Comparison of ENCODE assay signal across 11 mouse cellular contexts in genomic region chr1:106603406-106603805, GRCm38 (mm10).
DNase-seq lines count a peak whose midpoint lies in the region; ATAC-seq lines count a peak whose summit lies in the region.
"Had no signal": no experiment of that assay in that cellular context is flagged by ENCODE, and none has a peak within 500 bp of the region (broad histone marks: within the 10 kb centered on the region; RNA-seq: fewer than 3 reads in every experiment).

No protein-coding gene starts in this region.

- peaks cover 26% of the 10 kb centered on the region for H3K4me1 ChIP-seq in heart, embryonic 12.5 days (replicated peaks)
- H3K4me1 ChIP-seq in midbrain, embryonic 10.5 days: peaks cover 13% of the 10 kb centered on the region
- H3K4me1 ChIP-seq in midbrain, embryonic 11.5 days (ENCODE audit: control insufficient read depth, insufficient read depth, low read length): peaks cover 2% of the 10 kb centered on the region; the same call in 1 of the 2 replicates
- peaks cover 14% of the 10 kb centered on the region for H3K4me1 ChIP-seq in intestine, embryonic 16.5 days (ENCODE audit: control insufficient read depth, insufficient read depth, low read length)
- H3K4me1 ChIP-seq in neural tube, embryonic 15.5 days: peaks cover 19% of the 10 kb centered on the region

- H3K4me2 ChIP-seq in heart, embryonic 12.5 days: peak overlapping the region; percentile 58
- H3K4me2 ChIP-seq in midbrain, embryonic 11.5 days: no peak overlapping the region
- H3K4me2 ChIP-seq in intestine, embryonic 16.5 days (ENCODE audit: low read depth, low read length): no peak overlapping the region
- H3K4me2 ChIP-seq in neural tube, embryonic 15.5 days: peak overlapping the region; percentile 3; the same call in 1 of the 2 replicates

- no peak overlapping the region for H3K4me3 ChIP-seq in heart, embryonic 12.5 days
- H3K4me3 ChIP-seq in midbrain, embryonic 10.5 days: no peak overlapping the region
- no peak overlapping the region for H3K4me3 ChIP-seq in midbrain, embryonic 11.5 days (ENCODE audit: low read depth, low read length)
- H3K4me3 ChIP-seq in intestine, embryonic 16.5 days (ENCODE audit: low read length): no peak overlapping the region
- no peak overlapping the region for H3K4me3 ChIP-seq in neural tube, embryonic 15.5 days (replicated peaks)
- H3K4me3 ChIP-seq: megakaryocyte, embryonic 14.5 days had no signal

- H3K36me3 ChIP-seq in heart, embryonic 12.5 days: no peaks in the 10 kb centered on the region
- no peaks in the 10 kb centered on the region for H3K36me3 ChIP-seq in midbrain, embryonic 10.5 days
- H3K36me3 ChIP-seq in midbrain, embryonic 11.5 days (ENCODE audit: control insufficient read depth, insufficient read depth, low read length): no peaks in the 10 kb centered on the region
- H3K36me3 ChIP-seq in intestine, embryonic 16.5 days (ENCODE audit: control insufficient read depth, insufficient read depth, low read length): no peaks in the 10 kb centered on the region
- H3K36me3 ChIP-seq in neural tube, embryonic 15.5 days: no peaks in the 10 kb centered on the region

- H3K9me3 ChIP-seq in heart, embryonic 12.5 days (replicated peaks): no peaks in the 10 kb centered on the region
- no peaks in the 10 kb centered on the region for H3K9me3 ChIP-seq in midbrain, embryonic 10.5 days (replicated peaks)
- H3K9me3 ChIP-seq in midbrain, embryonic 11.5 days (ENCODE audit: control insufficient read depth, low read length): no peaks in the 10 kb centered on the region
- no peaks in the 10 kb centered on the region for H3K9me3 ChIP-seq in intestine, embryonic 16.5 days (ENCODE audit: control insufficient read depth, low read length)
- H3K9me3 ChIP-seq in neural tube, embryonic 15.5 days (replicated peaks): no peaks in the 10 kb centered on the region
- H3K9me3 ChIP-seq: megakaryocyte, embryonic 14.5 days had no signal

- ATAC-seq in heart, embryonic 12.5 days (ENCODE audit: insufficient number of reproducible peaks, low FRiP score): no peak; the same call in 1 of the 2 replicates
- no peak for ATAC-seq in midbrain, embryonic 11.5 days (ENCODE audit: low FRiP score)
- ATAC-seq in intestine, embryonic 16.5 days: 0 out of 2 replicates have a peak, but pooled peaks have one; percentile 22
- ATAC-seq in neural tube, embryonic 15.5 days (ENCODE audit: low FRiP score): 0 out of 2 replicates have a peak, but pooled peaks have one; percentile 13

- H3K9ac ChIP-seq in heart, embryonic 12.5 days: no peak overlapping the region
- no peak overlapping the region for H3K9ac ChIP-seq in midbrain, embryonic 11.5 days (ENCODE audit: low read length)
- no peak overlapping the region for H3K9ac ChIP-seq in intestine, embryonic 16.5 days (ENCODE audit: low read depth, low read length)
- no peak overlapping the region for H3K9ac ChIP-seq in neural tube, embryonic 15.5 days (replicated peaks)
- H3K9ac ChIP-seq: liver, embryonic 14.5 days had no signal

- WGBS in heart, embryonic 12.5 days: 16% methylated on average over 4 of the region's 4 CpGs
- 76% methylated on average over 4 of the region's 4 CpGs for WGBS in midbrain, embryonic 10.5 days
- 73% methylated on average over 4 of the region's 4 CpGs for WGBS in midbrain, embryonic 11.5 days
- 28% methylated on average over 4 of the region's 4 CpGs for WGBS in intestine, embryonic 16.5 days
- 44% methylated on average over 4 of the region's 4 CpGs for WGBS in neural tube, embryonic 15.5 days

- H3K27ac ChIP-seq in heart, embryonic 12.5 days (ENCODE audit: poor library complexity, severe bottlenecking): peak overlapping the region; percentile 65
- peak overlapping the region; percentile 33; the same call in 1 of the 2 replicates for H3K27ac ChIP-seq in midbrain, embryonic 10.5 days (replicated peaks)
- no peak overlapping the region for H3K27ac ChIP-seq in midbrain, embryonic 11.5 days (ENCODE audit: low read depth, low read length)
- 0 out of 2 replicates have a peak overlapping the region, but pooled peaks have one; percentile 17 for H3K27ac ChIP-seq in intestine, embryonic 16.5 days (ENCODE audit: low read length)
- H3K27ac ChIP-seq in neural tube, embryonic 15.5 days (replicated peaks): peak overlapping the region; percentile 77
- H3K27ac ChIP-seq: liver, embryonic 14.5 days had no signal

- no peaks in the 10 kb centered on the region for H3K27me3 ChIP-seq in heart, embryonic 12.5 days (replicated peaks)
- H3K27me3 ChIP-seq in midbrain, embryonic 10.5 days (ENCODE audit: low read depth, poor library complexity, severe bottlenecking): no peaks in the 10 kb centered on the region
- H3K27me3 ChIP-seq in midbrain, embryonic 11.5 days (ENCODE audit: control insufficient read depth, insufficient read depth, low read length): no peaks in the 10 kb centered on the region
- H3K27me3 ChIP-seq in intestine, embryonic 16.5 days (replicated peaks; ENCODE audit: control insufficient read depth, insufficient read depth, low read length): no peaks in the 10 kb centered on the region
- H3K27me3 ChIP-seq in neural tube, embryonic 15.5 days (replicated peaks): no peaks in the 10 kb centered on the region
- H3K27me3 ChIP-seq: megakaryocyte, embryonic 14.5 days had no signal

- no peak for DNase-seq in heart, postnatal 4 days
- no peak for DNase-seq in midbrain, embryonic 10.5 days (ENCODE audit: low spot score)
- DNase-seq in midbrain, embryonic 11.5 days (ENCODE audit: low spot score, missing footprints): no peak
- no peak for DNase-seq in left cerebral cortex, adult 11 months (ENCODE audit: low spot score)
- no peak for DNase-seq in layer of hippocampus, adult 18-20 months (ENCODE audit: low spot score in 2 of 2)
- DNase-seq: layer of hippocampus, postnatal 36 days had no signal

Comparison
In these comparisons a context has a peak if more than half of its experiments do, and no peak if none do; other contexts are left out.
1. ATAC-seq: peak in intestine, embryonic 16.5 days (single experiment) and neural tube, embryonic 15.5 days (single experiment); none in heart, embryonic 12.5 days (single experiment) and midbrain, embryonic 11.5 days (single experiment).
2. H3K4me2 ChIP-seq: peak in heart, embryonic 12.5 days (single experiment) and neural tube, embryonic 15.5 days (single experiment); none in midbrain, embryonic 11.5 days (single experiment) and intestine, embryonic 16.5 days (single experiment).